Mouse (Mus musculus) myocyte (in vitro differentiated cells): Measurements from ENCODE around the gene Nnat. TPM values are rescaled to one million over a fixed set of nuclear protein-coding genes. Genes with fewer than 3 reads are reported as not detected.

ENCODE experiments used
- H3K27me3 ChIP-seq: one replicate; pipeline ENCODE4 v1.6.1; 2011; ENCODE audit not compliant: control insufficient read depth, insufficient read depth, insufficient read length
- H3K36me3 ChIP-seq: one replicate; pipeline ENCODE4 v1.6.1; 2011; ENCODE audit not compliant: control insufficient read depth, insufficient read depth
- H3K4me2 ChIP-seq: one replicate; pipeline ENCODE4 v1.6.1; 2011; ENCODE audit warnings: low read depth, control low read depth
- H3K4me3 ChIP-seq: one replicate; pipeline ENCODE4 v1.5.1; 2011; ENCODE audit warnings: mild to moderate bottlenecking, control low read depth, moderate library complexity
- H3K79me2 ChIP-seq: one replicate; pipeline ENCODE4 v1.6.1; 2011; ENCODE audit not compliant: control insufficient read depth, insufficient read depth
- H3ac ChIP-seq: one replicate; pipeline ENCODE4 v1.6.1; 2011; ENCODE audit not compliant: control insufficient read depth, insufficient read length
- CEBPB ChIP-seq: IDR thresholded peaks from 2 replicates; pipeline ENCODE4 v1.6.1; 2011; ENCODE audit warnings: mild to moderate bottlenecking, moderate library complexity; ENCODE audit not compliant: poor library complexity, insufficient read depth, severe bottlenecking
- E2F4 ChIP-seq: IDR thresholded peaks from one replicate; pipeline ENCODE4 v1.6.1; 2011; ENCODE audit warnings: mild to moderate bottlenecking, control low read depth, moderate library complexity; ENCODE audit not compliant: insufficient read depth
- MAX ChIP-seq: IDR thresholded peaks from one replicate; pipeline ENCODE4 v1.6.1; 2011; ENCODE audit warnings: low read depth, mild to moderate bottlenecking, control low read depth
- MYOD1 ChIP-seq, 3 experiments: IDR thresholded peaks; one replicate each; pipeline ENCODE4 v1.6.1; 2011; ENCODE audit warnings: control low read depth in 2 of 3, low read depth in 2 of 3, mild to moderate bottlenecking in 2 of 3, moderate library complexity in 1 of 3; ENCODE audit not compliant: insufficient read length in 2 of 3, control insufficient read depth in 1 of 3
- MYOG ChIP-seq, 3 experiments: IDR thresholded peaks; one replicate each; pipeline ENCODE4 v1.6.1; 2011; ENCODE audit warnings: control low read depth in 2 of 3, low read depth in 2 of 3, mild to moderate bottlenecking in 2 of 3; ENCODE audit not compliant: insufficient read length in 2 of 3, control insufficient read depth in 1 of 3, insufficient read depth in 1 of 3
- POLR2A ChIP-seq: IDR thresholded peaks from one replicate; pipeline ENCODE4 v1.6.1; 2011; ENCODE audit warnings: low read depth, mild to moderate bottlenecking, control low read depth, moderate library complexity; ENCODE audit not compliant: insufficient read length
- POLR2AphosphoS2 ChIP-seq: IDR thresholded peaks from one replicate; pipeline ENCODE4 v1.6.1; 2011; ENCODE audit warnings: low read depth, control low read depth; ENCODE audit not compliant: insufficient read length
- REST ChIP-seq: IDR thresholded peaks from one replicate; pipeline ENCODE4 v1.6.1; 2011; ENCODE audit warnings: mild to moderate bottlenecking, control low read depth, moderate library complexity; ENCODE audit not compliant: insufficient read depth, insufficient read length
- SRF ChIP-seq: IDR thresholded peaks from one replicate; pipeline ENCODE4 v1.6.1; 2011; ENCODE audit warnings: low read depth; ENCODE audit not compliant: control insufficient read depth, insufficient read length
- TCF12 ChIP-seq: IDR thresholded peaks from one replicate; pipeline ENCODE4 v1.6.1; 2011; ENCODE audit warnings: mild to moderate bottlenecking, control low read depth; ENCODE audit not compliant: poor library complexity, insufficient read depth, severe bottlenecking
- TCF3 ChIP-seq: IDR thresholded peaks from one replicate; pipeline ENCODE4 v1.6.1; 2011; ENCODE audit warnings: low read depth, control low read depth; ENCODE audit not compliant: insufficient read length
- USF1 ChIP-seq: IDR thresholded peaks from one replicate; pipeline ENCODE4 v1.6.1; 2011; ENCODE audit warnings: low read depth, mild to moderate bottlenecking, control low read depth, moderate library complexity
- polyA plus RNA-seq: library from polyadenylated mRNA; unstranded; fragments of >200 nt; fragmentation: generic; extraction: Trizol; gene quantifications from one replicate; pipeline ENCODE4 v1.2.1, GENCODE M21; 2012; ENCODE audit warnings: missing spikeins

The Nnat gene
- polyA plus RNA-seq, 1 experiment, result 1.1 TPM

DNA sequence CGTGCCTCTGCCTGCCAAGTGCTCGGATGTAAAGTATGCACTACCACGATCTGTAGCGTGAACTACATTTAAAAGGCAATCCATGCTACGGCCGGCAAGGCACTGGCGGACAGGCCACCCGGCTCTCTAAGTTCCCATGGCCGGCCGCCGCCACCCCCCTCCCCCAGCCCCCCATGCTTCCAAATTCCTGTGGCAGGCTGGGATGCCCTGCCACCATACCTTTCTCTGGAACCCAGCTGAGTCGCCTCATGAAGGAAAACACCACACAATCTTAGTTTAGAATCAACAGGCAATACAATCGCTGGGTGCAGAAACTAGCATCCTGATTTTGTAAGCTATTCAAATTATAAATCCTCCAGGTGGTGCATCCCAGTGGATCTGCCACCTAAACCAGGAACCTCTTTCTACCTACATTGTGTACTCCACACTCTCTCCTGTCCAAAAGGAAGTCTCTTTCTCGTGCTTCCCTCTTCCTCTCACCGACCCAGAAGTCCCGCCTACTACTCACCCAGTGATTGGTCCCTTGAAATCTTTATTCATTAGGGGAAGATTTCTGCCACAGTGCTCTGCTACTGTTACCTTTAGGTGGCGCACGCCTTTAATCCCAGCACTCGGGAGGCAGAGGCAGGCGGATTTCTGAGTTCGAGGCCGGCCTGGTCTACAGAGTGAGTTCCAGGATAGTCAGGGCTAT is 37.1 kb downstream of the Nnat start:
- Histone ChIP-seq H3K27me3 (peaks cover 43% of the 10 kb centered on the region), H3ac (no peak overlapping the region), H3K4me3 (no peak overlapping the region), H3K4me2 (no peak overlapping the region), H3K79me2 (no peaks in the 10 kb centered on the region), H3K36me3 (no peaks in the 10 kb centered on the region)
- TF ChIP-seq TCF3, result no peak
- TF ChIP-seq E2F4, result no peak
- no peak for TF ChIP-seq REST
- TF ChIP-seq SRF, result no peak
- TF ChIP-seq MYOD1 (IDR thresholded peaks at IDR 0.05; ENCODE audit: control insufficient read depth in 1 of 3, insufficient read length in 2 of 3, low read depth in 2 of 3), result no peak
- no peak for TF ChIP-seq CEBPB
- TF ChIP-seq USF1, result no peak
- no peak for TF ChIP-seq TCF12
- TF ChIP-seq MAX, result no peak

DNA sequence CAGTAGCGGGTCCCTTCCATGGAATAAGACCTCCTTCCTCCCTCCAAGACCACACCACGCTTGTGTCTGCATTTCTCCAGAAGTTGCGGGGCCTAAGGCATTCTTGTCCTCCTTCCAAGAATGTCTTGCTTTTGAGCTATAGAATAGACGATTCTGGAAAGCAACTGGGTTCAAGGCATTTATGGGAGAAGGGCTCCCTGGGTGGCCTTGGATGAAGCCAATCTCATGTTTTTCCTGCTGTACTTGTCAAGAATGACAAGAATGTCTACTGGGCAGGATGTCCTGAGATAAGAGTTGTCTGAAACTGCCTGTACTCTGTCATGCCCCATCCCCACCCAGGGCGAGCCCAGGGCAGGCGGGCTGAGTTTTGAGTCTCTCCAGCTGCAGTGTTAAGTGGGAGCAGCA is 41.6 kb downstream of the Nnat start:
- H3K79me2 ChIP-seq, result no peaks in the 10 kb centered on the region
- H3ac ChIP-seq, result no peak overlapping the region
- no peak overlapping the region for H3K4me2 ChIP-seq
- no peak for TF ChIP-seq TCF3
- no peak for TF ChIP-seq POLR2A
- no peak for TF ChIP-seq MAX
- TF ChIP-seq POLR2AphosphoS2, result no peak
- no peak for TF ChIP-seq MYOG (IDR thresholded peaks at IDR 0.05; ENCODE audit: control insufficient read depth in 1 of 3, insufficient read depth in 1 of 3, insufficient read length in 2 of 3, low read depth in 2 of 3)
- no peak for TF ChIP-seq CEBPB
- no peak for TF ChIP-seq USF1
- no peak for TF ChIP-seq REST
- no peak for TF ChIP-seq TCF12
- TF ChIP-seq E2F4, result no peak
- TF ChIP-seq SRF, result no peak
- TF ChIP-seq MYOD1 (IDR thresholded peaks at IDR 0.05; ENCODE audit: control insufficient read depth in 1 of 3, insufficient read length in 2 of 3, low read depth in 2 of 3), result no peak
- no peaks in the 10 kb centered on the region for H3K36me3 ChIP-seq
- H3K4me3 ChIP-seq, result no peak overlapping the region
- peaks cover 31% of the 10 kb centered on the region for H3K27me3 ChIP-seq

DNA sequence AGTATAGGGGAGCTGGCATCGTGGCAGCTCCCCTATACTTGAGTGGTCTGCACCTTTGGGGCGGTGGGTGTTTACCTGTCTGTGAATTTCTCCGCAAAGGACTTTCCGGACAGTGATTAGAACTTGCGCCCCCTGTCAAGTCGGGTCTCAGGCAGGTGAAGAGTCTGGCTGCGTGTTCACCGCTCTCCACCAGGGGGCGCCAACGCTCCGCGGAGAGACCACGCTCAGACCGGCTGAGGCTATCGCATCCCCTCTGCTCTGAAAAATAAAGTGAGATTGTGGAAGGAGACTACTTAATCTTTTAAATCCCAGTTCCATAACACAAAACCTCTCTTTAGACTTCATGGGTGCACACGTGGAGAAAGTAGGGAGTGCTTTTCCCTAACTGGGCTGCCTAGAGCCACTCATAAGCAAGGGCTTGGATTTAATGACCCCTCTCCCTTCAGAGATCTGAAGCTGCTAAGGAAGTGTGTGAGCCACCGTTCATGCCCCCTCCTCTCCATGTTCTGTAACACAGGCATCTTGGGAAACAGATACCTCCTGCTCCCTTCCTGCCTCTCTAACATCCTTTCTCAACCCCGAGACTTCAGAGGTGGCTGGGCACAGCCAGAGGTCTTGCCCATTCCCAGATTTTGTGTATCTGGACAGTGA is 45.3 kb downstream of the Nnat start:
- Histone ChIP-seq H3K36me3 (no peaks in the 10 kb centered on the region), H3ac (no peak overlapping the region), H3K4me3 (no peak overlapping the region), H3K79me2 (no peaks in the 10 kb centered on the region), H3K27me3 (peaks cover 29% of the 10 kb centered on the region), H3K4me2 (no peak overlapping the region)
- TF ChIP-seq POLR2A, result no peak
- TF ChIP-seq MAX, result no peak
- TF ChIP-seq CEBPB, result no peak
- TF ChIP-seq E2F4, result no peak
- no peak for TF ChIP-seq POLR2AphosphoS2
- no peak for TF ChIP-seq TCF3
- TF ChIP-seq MYOG (IDR thresholded peaks at IDR 0.05; ENCODE audit: control insufficient read depth in 1 of 3, insufficient read depth in 1 of 3, insufficient read length in 2 of 3, low read depth in 2 of 3), result no peak
- no peak for TF ChIP-seq TCF12
- TF ChIP-seq MYOD1 (IDR thresholded peaks at IDR 0.05; ENCODE audit: control insufficient read depth in 1 of 3, insufficient read length in 2 of 3, low read depth in 2 of 3), result no peak
- no peak for TF ChIP-seq USF1
- TF ChIP-seq SRF, result no peak
- no peak for TF ChIP-seq REST

DNA sequence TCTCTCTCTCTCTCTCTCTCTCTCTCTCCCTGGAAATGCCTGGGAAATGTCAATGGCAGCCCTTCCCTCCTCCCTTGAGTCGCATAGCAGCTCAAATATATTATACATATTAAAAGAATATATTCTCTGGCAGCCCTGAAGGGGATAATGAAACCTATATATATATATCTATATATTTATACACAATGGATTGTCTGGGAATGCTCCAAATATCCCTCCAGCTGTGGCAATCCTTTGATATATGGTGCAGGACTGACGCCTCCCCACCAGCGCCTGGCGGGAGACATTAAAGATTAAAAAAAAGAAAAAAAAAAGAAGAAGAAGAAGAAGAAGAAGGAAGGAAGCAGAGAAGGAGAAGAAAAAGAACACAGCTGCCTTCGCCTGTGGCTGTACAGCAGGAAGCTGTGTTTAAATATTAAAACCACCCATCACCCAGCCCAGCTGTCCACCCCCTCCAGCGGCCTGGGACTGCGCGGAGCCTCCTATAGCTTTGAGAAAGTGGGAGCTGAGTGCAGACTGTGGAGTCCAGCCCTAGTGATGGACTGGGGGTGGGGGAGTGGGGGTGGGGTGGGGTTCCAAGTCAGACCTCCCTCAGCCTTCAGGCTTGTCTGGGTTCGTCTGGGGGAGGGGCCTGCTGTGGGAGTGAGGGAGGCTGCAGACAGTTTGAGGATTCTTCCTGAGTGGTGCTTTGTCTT is 47.8 kb downstream of the Nnat start:
- no peaks in the 10 kb centered on the region for H3K36me3 ChIP-seq
- no peaks in the 10 kb centered on the region for H3K79me2 ChIP-seq
- H3K27me3 ChIP-seq, result peaks cover 22% of the 10 kb centered on the region
- H3ac ChIP-seq, result no peak overlapping the region
- no peak overlapping the region for H3K4me3 ChIP-seq
- H3K4me2 ChIP-seq, result no peak overlapping the region
- TF ChIP-seq POLR2A (no peak), MYOG (IDR thresholded peaks at IDR 0.05; ENCODE audit: control insufficient read depth in 1 of 3, insufficient read depth in 1 of 3, insufficient read length in 2 of 3, low read depth in 2 of 3) (no peak), REST (no peak), TCF12 (no peak), MYOD1 (IDR thresholded peaks at IDR 0.05; ENCODE audit: control insufficient read depth in 1 of 3, insufficient read length in 2 of 3, low read depth in 2 of 3) (no peak), MAX (no peak), TCF3 (no peak), USF1 (no peak), POLR2AphosphoS2 (no peak), SRF (no peak), CEBPB (no peak), E2F4 (no peak)
